ENCODE assay signal across 22 mouse cellular contexts in the genomic region with DNA sequence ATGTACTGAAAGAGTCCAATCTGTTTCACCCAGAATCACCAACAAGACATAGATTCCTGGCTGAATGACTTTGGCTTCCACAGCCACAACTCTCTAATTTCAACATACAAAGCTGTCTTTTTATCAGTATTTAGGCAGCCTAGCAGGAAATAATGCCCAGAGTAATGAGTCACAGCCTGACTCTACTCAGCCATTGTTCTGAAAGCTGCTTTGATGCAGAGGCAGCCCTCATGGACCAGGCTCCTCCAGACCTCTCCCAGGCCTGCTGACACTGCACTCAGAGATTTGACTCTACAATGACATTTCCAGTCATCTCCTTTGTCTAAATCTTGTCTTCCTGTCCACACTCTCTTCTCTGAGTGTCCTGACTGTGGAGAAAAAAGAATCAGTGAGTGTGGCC.
DNase-seq lines count a peak whose midpoint lies in the region; ATAC-seq lines count a peak whose summit lies in the region.
"Had no signal": no experiment of that assay in that cellular context is flagged by ENCODE, and none has a peak within 500 bp of the region (broad histone marks: within the 10 kb centered on the region; RNA-seq: fewer than 3 reads in every experiment).

No protein-coding gene starts in this region.

- no peaks in the 10 kb centered on the region for H3K27me3 ChIP-seq in neural tube, embryonic 13.5 days
- H3K27me3 ChIP-seq in limb, embryonic 12.5 days = no peaks in the 10 kb centered on the region
- H3K27me3 ChIP-seq: embryonic facial prominence, embryonic 12.5 days; lung, embryonic 15.5 days had no signal

- peak; percentile 39 for DNase-seq in embryo, embryonic 10 days (ENCODE audit: low spot score)
- DNase-seq in embryo, embryonic 9.5 days (ENCODE audit: extremely low spot score) = no peak
- DNase-seq in layer of hippocampus, adult 9-11 months = peak; percentile 7
- no peak for DNase-seq in layer of hippocampus, postnatal 10 days (ENCODE audit: low spot score in 2 of 2)
- DNase-seq in neural tube, embryonic 10.5 days (ENCODE audit: extremely low spot score, low spot score) = no peak
- no peak for DNase-seq in right cerebral cortex, postnatal 10 days (ENCODE audit: low spot score in 2 of 2)
- DNase-seq: adrenal gland, postnatal 36 days; cerebellum, adult 2 months; cerebellum, postnatal 36 days; kidney, postnatal 36 days; thymus, postnatal 4 days had no signal

- no peak for ATAC-seq in neural tube, embryonic 13.5 days (ENCODE audit: low read depth)
- ATAC-seq in limb, embryonic 12.5 days (ENCODE audit: insufficient number of reproducible peaks, insufficient read depth, low FRiP score, low TSS enrichment, low read depth) = no peak
- ATAC-seq: forebrain, embryonic 16.5 days; hindbrain, embryonic 16.5 days; intestine, embryonic 16.5 days; midbrain, embryonic 16.5 days had no signal

- H3K4me3 ChIP-seq in neural tube, embryonic 13.5 days = no peak overlapping the region
- no peak overlapping the region for H3K4me3 ChIP-seq in limb, embryonic 12.5 days (replicated peaks)
- H3K4me3 ChIP-seq: embryonic facial prominence, embryonic 12.5 days; erythroblast, embryonic 14.5 days; lung, embryonic 15.5 days had no signal

- 0 out of 2 replicates have a peak overlapping the region, but pooled peaks have one; percentile 10 for H3K27ac ChIP-seq in neural tube, embryonic 13.5 days (replicated peaks)
- peak overlapping the region; percentile 70 for H3K27ac ChIP-seq in limb, embryonic 12.5 days
- H3K27ac ChIP-seq: embryonic facial prominence, embryonic 12.5 days; lung, embryonic 15.5 days had no signal

- peaks cover 11% of the 10 kb centered on the region; the same call in 1 of the 2 replicates for H3K4me1 ChIP-seq in neural tube, embryonic 13.5 days (replicated peaks)
- H3K4me1 ChIP-seq in limb, embryonic 12.5 days (replicated peaks) = peaks cover 12% of the 10 kb centered on the region; the same call in 1 of the 2 replicates
- H3K4me1 ChIP-seq: embryonic facial prominence, embryonic 12.5 days; lung, embryonic 15.5 days had no signal

- H3K4me2 ChIP-seq in neural tube, embryonic 13.5 days = no peak overlapping the region
- no peak overlapping the region for H3K4me2 ChIP-seq in limb, embryonic 12.5 days
- H3K4me2 ChIP-seq: embryonic facial prominence, embryonic 12.5 days; heart, embryonic 11.5 days; lung, embryonic 15.5 days had no signal

- H3K9ac ChIP-seq in neural tube, embryonic 13.5 days = no peak overlapping the region
- H3K9ac ChIP-seq in limb, embryonic 12.5 days (replicated peaks) = no peak overlapping the region
- H3K9ac ChIP-seq: embryonic facial prominence, embryonic 12.5 days; lung, embryonic 15.5 days had no signal

- no peaks in the 10 kb centered on the region for H3K9me3 ChIP-seq in neural tube, embryonic 13.5 days
- H3K9me3 ChIP-seq in limb, embryonic 12.5 days = no peaks in the 10 kb centered on the region
- H3K9me3 ChIP-seq: embryonic facial prominence, embryonic 12.5 days; G1E; lung, embryonic 15.5 days had no signal

- no peaks in the 10 kb centered on the region for H3K36me3 ChIP-seq in neural tube, embryonic 13.5 days
- H3K36me3 ChIP-seq in limb, embryonic 12.5 days = no peaks in the 10 kb centered on the region
- H3K36me3 ChIP-seq: embryonic facial prominence, embryonic 12.5 days; G1E; lung, embryonic 15.5 days had no signal

Comparison
In these comparisons a context has a peak if more than half of its experiments do, and no peak if none do; other contexts are left out.
1. DNase-seq: peak in embryo, embryonic 10 days (single experiment) and layer of hippocampus, adult 9-11 months (single experiment); none in embryo, embryonic 9.5 days (single experiment), layer of hippocampus, postnatal 10 days (0 of 2), neural tube, embryonic 10.5 days (single experiment) and right cerebral cortex, postnatal 10 days (0 of 2).